Comparison of ENCODE assay signal across 17 mouse cellular contexts in genomic region chr5:106710085-106710409, GRCm38 (mm10). TPM values are rescaled to one million over a fixed set of nuclear protein-coding genes. Genes with fewer than 3 reads are reported as not detected.
A peak's percentile ranks its signal among the peaks of the same experiment; 100 is the strongest.
DNase-seq lines count a peak whose midpoint lies in the region; ATAC-seq lines count a peak whose summit lies in the region.
"Had no signal": no experiment of that assay in that cellular context is flagged by ENCODE, and none has a peak within 500 bp of the region (broad histone marks: within the 10 kb centered on the region; RNA-seq: fewer than 3 reads in every experiment).

No protein-coding gene starts in this region.

- H3K9me3 ChIP-seq in heart, embryonic 10.5 days, result no peaks in the 10 kb centered on the region
- H3K9me3 ChIP-seq in lung, embryonic 15.5 days, result no peaks in the 10 kb centered on the region
- H3K9me3 ChIP-seq: embryonic facial prominence, embryonic 12.5 days; forebrain, embryonic 13.5 days; hindbrain, embryonic 12.5 days; limb, embryonic 12.5 days had no signal

- peaks cover 35% of the 10 kb centered on the region for H3K4me1 ChIP-seq in heart, embryonic 10.5 days
- H3K4me1 ChIP-seq in lung, embryonic 15.5 days, result peaks cover 22% of the 10 kb centered on the region

- peak overlapping the region; percentile 32 for H3K4me3 ChIP-seq in heart, embryonic 10.5 days
- H3K4me3 ChIP-seq in lung, embryonic 15.5 days, result no peak overlapping the region
- H3K4me3 ChIP-seq: embryonic facial prominence, embryonic 12.5 days; forebrain, embryonic 13.5 days; hindbrain, embryonic 12.5 days; limb, embryonic 12.5 days had no signal

- H3K4me2 ChIP-seq in lung, embryonic 15.5 days, result peak overlapping the region; percentile 25; the same call in 1 of the 2 replicates
- H3K4me2 ChIP-seq: embryonic facial prominence, embryonic 12.5 days; forebrain, embryonic 13.5 days; hindbrain, embryonic 12.5 days; limb, embryonic 12.5 days had no signal

- peak overlapping the region; percentile 83 for H3K27ac ChIP-seq in heart, embryonic 10.5 days
- H3K27ac ChIP-seq in lung, embryonic 15.5 days, result peak overlapping the region; percentile 70
- H3K27ac ChIP-seq: embryonic facial prominence, embryonic 12.5 days; forebrain, embryonic 13.5 days; hindbrain, embryonic 12.5 days; limb, embryonic 12.5 days had no signal

- H3K27me3 ChIP-seq in heart, embryonic 10.5 days (ENCODE audit: insufficient read depth, poor library complexity, severe bottlenecking), result no peaks in the 10 kb centered on the region
- no peaks in the 10 kb centered on the region for H3K27me3 ChIP-seq in lung, embryonic 15.5 days
- H3K27me3 ChIP-seq: embryonic facial prominence, embryonic 12.5 days; hindbrain, embryonic 12.5 days; limb, embryonic 12.5 days had no signal

- H3K9ac ChIP-seq in lung, embryonic 15.5 days, result no peak overlapping the region
- H3K9ac ChIP-seq: embryonic facial prominence, embryonic 12.5 days; forebrain, embryonic 13.5 days; hindbrain, embryonic 12.5 days; limb, embryonic 12.5 days had no signal

- no peak for DNase-seq in heart, embryonic 10.5 days (ENCODE audit: low spot score)
- no peak for DNase-seq in heart, adult 18-20 months
- no peak for DNase-seq in lung, postnatal 25 days (ENCODE audit: low spot score)
- DNase-seq in cerebellum, postnatal 4 days (ENCODE audit: low spot score in 2 of 2), result no peak
- DNase-seq in frontal cortex, postnatal 14 days (ENCODE audit: low spot score in 2 of 2), result no peak
- DNase-seq: adrenal gland, adult 8-10 months; cerebellum, postnatal 36 days; kidney, adult 11 months; kidney, postnatal 14 days; thymus, adult 2 months had no signal

- WGBS in heart, embryonic 10.5 days, result 7% methylated on average over 2 of the region's 2 CpGs
- 35% methylated on average over 2 of the region's 2 CpGs for WGBS in lung, embryonic 15.5 days

- ATAC-seq in lung, embryonic 15.5 days (ENCODE audit: borderline replicate concordance, extremely low read depth, low FRiP score, low TSS enrichment), result no peak
- peak; percentile 18 for ATAC-seq in erythroid progenitor cell, adult 5-6 weeks (replicated peaks; ENCODE audit: low FRiP score, poor library complexity, severe bottlenecking)
- ATAC-seq in megakaryocyte progenitor cell, adult 5-6 weeks (replicated peaks; ENCODE audit: poor library complexity), result peak; percentile 17
- ATAC-seq: forebrain, embryonic 13.5 days had no signal

- H3K36me3 ChIP-seq in heart, embryonic 10.5 days, result no peaks in the 10 kb centered on the region
- no peaks in the 10 kb centered on the region for H3K36me3 ChIP-seq in lung, embryonic 15.5 days
- H3K36me3 ChIP-seq: embryonic facial prominence, embryonic 12.5 days; hindbrain, embryonic 12.5 days; limb, embryonic 12.5 days had no signal

RNA-seq across cellular contexts. Expression of gene Zfp644, which starts 13.0 kb away (rescaled TPM):
- polyA plus RNA-seq in heart, embryonic 10.5 days (2016; fragmentation: Nextera tagmentation; extraction: Ambion mirVana), result 48.5 and 58.6 TPM in 2 replicates
- total RNA-seq in heart, adult 18-20 months (2021), result 10 to 100 TPM; 46.2 to 61.5 TPM
- 56.1 and 61.1 TPM in 2 replicates for polyA plus RNA-seq in lung, embryonic 15.5 days (2015; fragmentation: Nextera tagmentation; extraction: Ambion mirVana)
- total RNA-seq in erythroid progenitor cell, adult 5-6 weeks (2015; ENCODE audit: low replicate concordance), result 155 and 190 TPM in 2 replicates
- total RNA-seq in erythroid progenitor cell, adult 5-6 weeks (2017; ENCODE audit: low replicate concordance), result 116 and 155 TPM in 2 replicates
- total RNA-seq in megakaryocyte progenitor cell, adult 5-6 weeks (2015), result 73.1 and 92.7 TPM in 2 replicates
- total RNA-seq in megakaryocyte progenitor cell, adult 5-6 weeks (2017), result 67.8 and 79.0 TPM in 2 replicates
